Mouse (Mus musculus) hindbrain, embryonic 15.5 days (tissue): ENCODE measurements around the gene Ppfibp1. TPM values are rescaled to one million over a fixed set of nuclear protein-coding genes. Genes with fewer than 3 reads are reported as not detected.
"Not testable (repeated sequence)": the region's sequence is repeated elsewhere in the genome, so short reads cannot be mapped to it uniquely, and the experiment has no call there.

Source experiments
- ATAC-seq: fragments of 200-750 bp; cut with Nextera tagmentation; 2 replicates; pipeline ENCODE4 v1.8.0; 2017; ENCODE audit warnings: low read depth, moderate number of reproducible peaks, moderate TSS enrichment; ENCODE audit not compliant: low FRiP score
- H3K27ac ChIP-seq: fragments of 300-500 bp; sonication (generic); replicated peaks from 2 replicates; pipeline ENCODE4 v1.5.1; 2015; ENCODE audit warnings: mild to moderate bottlenecking, inconsistent platforms
- H3K27me3 ChIP-seq: fragments of 300-500 bp; sonication (generic); 2 replicates; pipeline ENCODE4 v1.6.1; 2015; ENCODE audit warnings: control low read depth, inconsistent platforms
- H3K36me3 ChIP-seq: fragments of 300-500 bp; sonication (generic); 2 replicates; pipeline ENCODE4 v1.6.1; 2015; ENCODE audit warnings: control low read depth, inconsistent platforms
- H3K4me1 ChIP-seq: fragments of 300-500 bp; sonication (generic); replicated peaks from 2 replicates; pipeline ENCODE4 v1.6.1; 2015; ENCODE audit warnings: control low read depth, inconsistent platforms
- H3K4me2 ChIP-seq: fragments of 300-500 bp; sonication (generic); 2 replicates; pipeline ENCODE4 v1.6.1; 2015; ENCODE audit warnings: moderate library complexity, mild to moderate bottlenecking, inconsistent platforms
- H3K4me3 ChIP-seq: fragments of 300-500 bp; sonication (generic); 2 replicates; pipeline ENCODE4 v1.5.1; 2015; ENCODE audit warnings: mild to moderate bottlenecking, inconsistent platforms
- H3K9ac ChIP-seq: fragments of 300-500 bp; sonication (generic); 2 replicates; pipeline ENCODE4 v1.6.1; 2015; ENCODE audit warnings: inconsistent platforms
- H3K9me3 ChIP-seq: fragments of 300-500 bp; sonication (generic); 2 replicates; pipeline ENCODE4 v1.6.1; 2016; ENCODE audit warnings: control low read depth, inconsistent platforms
- WGBS: fragments of 180-500 bp; shearing (Covaris S2); methylation state at CpG from one replicate; pipeline ENCODE4 v1.1.7; 2015; 5-methylcytosine and 5-hydroxymethylcytosine counted together
- polyA plus RNA-seq: library from polyadenylated mRNA; unstranded; fragments of >200 nt; fragmentation: Nextera tagmentation; extraction: Ambion mirVana; gene quantifications from 2 replicates; pipeline ENCODE4 v1.2.1, GENCODE M21; 2015

The Ppfibp1 gene
- polyA plus RNA-seq, 1 experiment from 2014 or later, result 12.8 TPM

- Histone ChIP-seq H3K27ac (no peak overlapping the region), H3K4me1 (no peaks in the 10 kb centered on the region), H3K4me2 (no peak overlapping the region), H3K4me3 (no peak overlapping the region), H3K9me3 (no peaks in the 10 kb centered on the region), H3K27me3 (no peaks in the 10 kb centered on the region), H3K36me3 (no peaks in the 10 kb centered on the region), H3K9ac (no peak overlapping the region)
- ATAC-seq, result no peak
- 94% methylated on average over 2 of the region's 2 CpGs for WGBS
Observed at GRCm38 (mm10) chr6:146863154-146863553, 25.1 kb upstream of the Ppfibp1 start.

- 92% methylated on average over 3 of the region's 5 CpGs for WGBS
- H3K27me3 ChIP-seq, H3K9me3 ChIP-seq, H3K36me3 ChIP-seq, H3K4me1 ChIP-seq, ATAC-seq, H3K4me2 ChIP-seq, H3K27ac ChIP-seq, H3K4me3 ChIP-seq, H3K9ac ChIP-seq: not testable (repeated sequence)
Observed at GRCm38 (mm10) chr6:146864370-146864769, 23.9 kb upstream of the Ppfibp1 start.

GRCm38 (mm10) chr6:146865701-146866100 is 22.6 kb upstream of the Ppfibp1 start:
- H3K4me2 ChIP-seq, result no peak overlapping the region
- H3K9ac ChIP-seq, result no peak overlapping the region
- no peaks in the 10 kb centered on the region for H3K4me1 ChIP-seq
- H3K27me3 ChIP-seq, result no peaks in the 10 kb centered on the region
- WGBS, result 83% methylated on average over 4 of the region's 4 CpGs
- no peak for ATAC-seq
- H3K9me3 ChIP-seq, result no peaks in the 10 kb centered on the region
- no peaks in the 10 kb centered on the region for H3K36me3 ChIP-seq
- H3K27ac ChIP-seq, result no peak overlapping the region
- no peak overlapping the region for H3K4me3 ChIP-seq

- Histone ChIP-seq H3K36me3 (no peaks in the 10 kb centered on the region), H3K9ac (no peak overlapping the region), H3K4me2 (no peak overlapping the region), H3K9me3 (no peaks in the 10 kb centered on the region), H3K4me1 (no peaks in the 10 kb centered on the region), H3K27me3 (no peaks in the 10 kb centered on the region), H3K27ac (no peak overlapping the region), H3K4me3 (no peak overlapping the region)
- 94% methylated on average over 4 of the region's 4 CpGs for WGBS
- no peak for ATAC-seq
Observed at GRCm38 (mm10) chr6:146871975-146872374, 16.3 kb upstream of the Ppfibp1 start.

- Histone ChIP-seq H3K4me3 (no peak overlapping the region), H3K27ac (no peak overlapping the region), H3K27me3 (no peaks in the 10 kb centered on the region), H3K4me2 (no peak overlapping the region), H3K9ac (no peak overlapping the region), H3K9me3 (no peaks in the 10 kb centered on the region), H3K36me3 (no peaks in the 10 kb centered on the region), H3K4me1 (no peaks in the 10 kb centered on the region)
- WGBS, result 88% methylated on average over 6 of the region's 6 CpGs
- ATAC-seq, result no peak
Observed at GRCm38 (mm10) chr6:146874415-146874814, 13.9 kb upstream of the Ppfibp1 start.

- Histone ChIP-seq H3K9me3 (no peaks in the 10 kb centered on the region), H3K27me3 (no peaks in the 10 kb centered on the region), H3K4me1 (no peaks in the 10 kb centered on the region), H3K4me3 (no peak overlapping the region), H3K36me3 (no peaks in the 10 kb centered on the region), H3K9ac (no peak overlapping the region), H3K27ac (no peak overlapping the region), H3K4me2 (no peak overlapping the region)
- no peak for ATAC-seq
- 92% methylated on average over 2 of the region's 2 CpGs for WGBS
Observed at GRCm38 (mm10) chr6:146876820-146877219, 11.5 kb upstream of the Ppfibp1 start.

GRCm38 (mm10) chr6:146877425-146878045 is 10.8 kb upstream of the Ppfibp1 start:
- H3K4me3 ChIP-seq, result no peak overlapping the region
- H3K27me3 ChIP-seq, result no peaks in the 10 kb centered on the region
- ATAC-seq, result no peak
- no peaks in the 10 kb centered on the region for H3K4me1 ChIP-seq
- H3K4me2 ChIP-seq, result no peak overlapping the region
- no peak overlapping the region for H3K27ac ChIP-seq
- H3K36me3 ChIP-seq, result no peaks in the 10 kb centered on the region
- no peak overlapping the region for H3K9ac ChIP-seq
- 91% methylated on average over 12 of the region's 12 CpGs for WGBS
- no peaks in the 10 kb centered on the region for H3K9me3 ChIP-seq

- Histone ChIP-seq H3K27ac (no peak overlapping the region), H3K9ac (no peak overlapping the region), H3K4me2 (no peak overlapping the region), H3K4me1 (no peaks in the 10 kb centered on the region), H3K27me3 (no peaks in the 10 kb centered on the region), H3K9me3 (no peaks in the 10 kb centered on the region), H3K4me3 (no peak overlapping the region), H3K36me3 (no peaks in the 10 kb centered on the region)
- no peak for ATAC-seq
- 40% methylated on average over 10 of the region's 10 CpGs for WGBS
Observed at GRCm38 (mm10) chr6:146878926-146879325, 9.4 kb upstream of the Ppfibp1 start.

- H3K9ac ChIP-seq, result no peak overlapping the region
- no peaks in the 10 kb centered on the region for H3K36me3 ChIP-seq
- H3K27ac ChIP-seq, result no peak overlapping the region
- ATAC-seq, result no peak
- no peak overlapping the region for H3K4me3 ChIP-seq
- H3K9me3 ChIP-seq, result no peaks in the 10 kb centered on the region
- H3K27me3 ChIP-seq, result no peaks in the 10 kb centered on the region
- 85% methylated on average over 9 of the region's 9 CpGs for WGBS
- no peak overlapping the region for H3K4me2 ChIP-seq
- H3K4me1 ChIP-seq, result no peaks in the 10 kb centered on the region
Observed at GRCm38 (mm10) chr6:146879856-146880255, 8.4 kb upstream of the Ppfibp1 start.

- Histone ChIP-seq H3K27ac (no peak overlapping the region), H3K4me3 (no peak overlapping the region), H3K36me3 (no peaks in the 10 kb centered on the region), H3K4me1 (no peaks in the 10 kb centered on the region), H3K9me3 (no peaks in the 10 kb centered on the region), H3K9ac (no peak overlapping the region), H3K27me3 (no peaks in the 10 kb centered on the region), H3K4me2 (no peak overlapping the region)
- no peak for ATAC-seq
- WGBS, result 86% methylated on average over 4 of the region's 4 CpGs
Observed at GRCm38 (mm10) chr6:146880296-146880695, 8.0 kb upstream of the Ppfibp1 start.

- Histone ChIP-seq H3K36me3 (no peaks in the 10 kb centered on the region), H3K9me3 (no peaks in the 10 kb centered on the region), H3K27ac (no peak overlapping the region), H3K9ac (no peak overlapping the region), H3K4me1 (no peaks in the 10 kb centered on the region), H3K4me2 (no peak overlapping the region), H3K27me3 (no peaks in the 10 kb centered on the region), H3K4me3 (no peak overlapping the region)
- 73% methylated on average over 13 of the region's 13 CpGs for WGBS
- ATAC-seq, result no peak
Observed at GRCm38 (mm10) chr6:146881896-146882770, 6.2 kb upstream of the Ppfibp1 start.

- no peaks in the 10 kb centered on the region; the same call in 1 of the 2 replicates for H3K4me1 ChIP-seq
- H3K9me3 ChIP-seq, result no peaks in the 10 kb centered on the region
- no peak overlapping the region for H3K27ac ChIP-seq
- no peak overlapping the region for H3K4me3 ChIP-seq
- H3K27me3 ChIP-seq, result no peaks in the 10 kb centered on the region
- H3K9ac ChIP-seq, result no peak overlapping the region
- no peak for ATAC-seq
- H3K4me2 ChIP-seq, result no peak overlapping the region
- WGBS, result 61% methylated on average over 2 of the region's 2 CpGs
- no peaks in the 10 kb centered on the region for H3K36me3 ChIP-seq
Observed at GRCm38 (mm10) chr6:146883426-146883825, 4.9 kb upstream of the Ppfibp1 start.
